Mouse (Mus musculus): Measurements from ENCODE around the gene Usp11.
A peak's percentile ranks its signal among the peaks of the same experiment; 100 is the strongest.
"Not testable (repeated sequence)": the region's sequence is repeated elsewhere in the genome, so short reads cannot be mapped to it uniquely, and the experiment has no call there.

Gene Usp11

DNA sequence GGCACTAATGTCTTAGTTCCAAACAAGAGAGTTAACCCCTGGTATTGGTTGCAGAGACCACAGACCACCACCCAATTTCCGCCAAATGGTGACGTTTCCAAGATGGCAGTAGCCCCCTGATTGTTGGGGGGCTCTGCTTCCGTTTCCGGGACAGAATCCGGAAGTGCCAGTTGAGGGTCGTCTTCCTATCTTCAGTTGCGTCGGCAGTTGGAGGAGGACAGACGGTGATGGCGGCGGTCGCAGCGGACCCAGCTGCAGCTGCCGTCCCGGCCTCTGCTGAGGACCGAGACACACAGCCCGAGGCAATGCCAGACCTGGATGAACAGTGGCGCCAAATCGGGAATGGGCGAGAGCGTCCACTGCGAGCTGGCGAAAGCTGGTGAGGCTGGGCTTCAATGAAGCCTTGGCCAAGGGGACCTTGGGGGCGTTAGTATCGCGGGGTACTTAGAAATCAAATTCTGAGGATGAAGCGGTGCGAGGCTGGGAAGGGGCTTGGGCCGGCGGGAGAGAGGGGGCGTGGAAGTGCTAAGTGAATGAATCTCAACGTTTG lies at the start of gene Usp11:
TSS of gene Usp11 (plus strand) at position 166 of the 550 bp plus-strand sequence.
- peak in 1 of 2 experiments; percentile 60 for DNase-seq

DNA sequence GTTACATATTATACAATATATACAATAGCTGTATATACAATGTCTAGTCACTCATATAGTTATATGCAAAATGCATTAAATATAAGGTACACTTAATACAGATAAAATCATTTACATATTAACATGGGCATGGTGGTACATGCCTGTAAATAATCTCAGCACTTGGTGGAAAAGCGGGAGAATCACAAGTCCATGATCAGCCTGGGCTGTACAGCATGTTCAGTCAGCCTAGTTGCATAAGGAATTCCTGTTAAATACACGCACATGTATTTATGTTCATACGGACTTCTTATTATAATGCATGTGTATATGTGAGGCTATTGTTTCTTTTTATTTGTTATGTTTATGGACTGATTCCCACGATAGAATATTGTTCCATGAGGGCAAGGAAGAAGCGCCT lies 46.1 kb upstream of the Usp11 start:
- DNase-seq: no peak

DNA sequence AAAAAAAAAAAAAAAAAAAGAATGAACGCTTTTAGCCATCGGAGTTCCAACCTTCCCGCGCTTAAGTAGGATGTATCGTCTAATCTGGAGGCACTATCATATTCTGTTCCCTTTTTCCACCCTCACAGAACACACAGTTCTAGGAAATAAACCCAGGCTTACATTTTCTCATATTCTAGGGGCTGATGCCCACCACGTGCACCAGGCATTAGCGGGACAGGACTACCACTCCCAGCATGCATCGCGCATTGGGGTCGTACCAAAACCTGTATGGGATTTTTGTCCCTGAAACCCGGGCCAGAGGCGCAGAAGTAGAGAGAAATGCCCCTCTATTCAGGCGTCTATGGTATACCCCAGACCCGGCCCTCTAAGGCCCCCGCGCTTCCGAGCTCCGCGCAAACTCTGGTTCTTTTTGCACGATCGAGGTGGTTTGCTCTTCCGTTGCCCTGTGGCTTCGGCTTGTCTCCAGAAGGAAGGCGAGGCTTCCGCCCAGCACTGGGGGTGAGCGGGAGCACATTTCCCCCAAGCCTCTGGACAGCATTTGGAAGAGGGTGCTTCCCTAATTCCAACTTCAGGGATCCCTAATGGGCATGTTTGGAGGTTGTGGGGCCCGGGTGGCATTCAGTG lies 45.6 kb upstream of the Usp11 start, which contains the start of gene Uba1:
TSS of gene Uba1 (plus strand) at position 301 of the 627 bp plus-strand sequence.
- DNase-seq: peak; percentile 77 to 86

DNA sequence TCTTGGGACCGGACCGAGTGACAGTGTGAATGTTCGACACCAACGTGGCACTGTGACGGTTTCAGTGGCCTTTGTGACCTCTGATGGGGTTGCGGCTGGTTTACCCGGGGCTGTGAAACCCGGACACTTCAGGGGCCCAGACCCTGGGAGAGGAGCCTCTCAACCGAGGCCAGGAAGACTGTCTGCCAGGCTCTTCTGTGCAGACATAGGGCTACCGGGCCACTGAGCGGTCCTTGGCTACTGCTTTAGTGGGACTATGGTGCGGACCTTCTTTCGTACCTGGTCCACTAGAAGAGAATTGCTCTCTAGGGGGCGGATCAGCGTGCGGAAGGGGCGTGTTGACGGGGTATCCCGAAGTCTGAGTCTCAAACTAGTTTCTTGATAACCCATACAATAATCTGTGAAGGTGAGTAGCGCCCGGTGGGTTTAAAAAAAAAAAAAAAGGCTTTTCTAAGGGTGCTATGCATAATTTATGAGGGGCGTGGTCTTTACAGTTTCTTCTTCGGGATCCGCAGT lies 44.8 kb upstream of the Usp11 start:
- peak in 1 of 2 experiments; percentile 16 for DNase-seq

DNA sequence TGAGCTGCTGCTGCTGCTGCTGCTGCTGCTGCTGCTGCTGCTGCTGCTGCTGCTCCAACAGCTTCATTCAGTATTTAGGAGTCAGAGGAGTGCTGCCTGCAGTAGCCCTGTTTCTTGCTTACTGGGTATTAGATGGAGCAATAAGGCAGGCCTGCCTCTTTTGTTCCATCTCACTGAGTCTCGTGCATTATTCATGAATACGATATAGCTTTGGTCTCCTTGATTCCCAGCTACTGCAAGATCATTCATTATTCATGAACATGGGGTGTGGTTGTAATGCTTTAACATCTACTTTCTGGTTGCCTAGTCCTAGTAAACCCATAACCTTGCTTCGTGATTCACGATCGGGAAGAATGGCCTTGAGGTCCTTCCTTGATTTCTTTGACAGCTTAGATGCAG lies 41.4 kb upstream of the Usp11 start:
- DNase-seq: no peak

DNA sequence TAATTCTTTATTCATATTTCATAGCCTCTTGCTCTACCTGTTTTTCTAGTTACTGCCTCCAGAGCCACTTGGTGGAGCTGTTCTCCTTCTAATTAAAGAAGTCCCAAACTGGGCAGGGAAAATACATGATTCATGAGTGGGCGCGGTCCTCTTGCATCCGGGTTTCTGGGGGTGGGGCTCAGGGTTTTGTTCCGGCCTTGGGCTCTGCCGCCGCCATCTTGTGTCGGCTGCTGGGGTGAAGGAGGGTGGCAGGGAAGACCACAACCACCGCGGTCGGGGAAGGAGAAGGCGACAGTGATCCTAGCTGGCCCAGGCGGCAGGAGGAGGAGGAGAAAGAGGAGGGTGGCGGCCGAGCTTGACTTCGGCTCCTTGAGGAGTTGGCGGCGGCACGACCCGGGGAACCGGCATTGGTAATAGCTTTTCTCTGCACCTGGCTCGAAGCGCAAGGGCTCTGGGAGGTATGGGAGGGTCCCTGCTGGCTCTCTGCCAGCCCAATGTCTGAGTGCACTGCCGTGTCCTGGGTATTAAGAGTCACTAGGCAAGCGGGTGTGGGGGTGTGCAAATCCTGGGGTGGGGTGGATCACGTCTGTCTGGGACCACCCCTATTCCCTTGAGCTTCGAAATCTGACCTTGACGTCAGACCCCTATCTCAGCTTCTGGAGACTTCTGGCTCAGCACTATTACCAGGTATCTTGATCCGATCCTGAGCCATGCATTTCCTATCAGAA lies 40.8 kb upstream of the Usp11 start:
- peak; percentile 80 to 87 for DNase-seq

DNA sequence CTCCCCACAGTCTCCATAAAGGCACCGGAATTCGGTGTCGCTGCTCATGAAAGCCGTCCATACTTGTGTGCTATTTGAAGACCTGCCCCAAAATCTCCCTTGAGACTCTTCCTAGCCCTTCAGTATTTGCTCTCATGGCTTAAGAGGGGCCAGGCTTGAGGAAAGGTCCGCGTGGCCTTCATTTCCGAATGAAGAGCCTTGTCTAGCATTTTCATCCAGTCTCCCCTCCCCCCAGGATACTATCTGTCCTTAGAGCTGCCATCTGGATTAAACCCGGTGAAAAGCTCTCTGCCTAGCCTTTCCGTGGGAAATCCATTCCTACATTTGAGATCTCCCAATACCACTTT lies 40.3 kb upstream of the Usp11 start:
- peak in 1 of 2 experiments; percentile 25 for DNase-seq

DNA sequence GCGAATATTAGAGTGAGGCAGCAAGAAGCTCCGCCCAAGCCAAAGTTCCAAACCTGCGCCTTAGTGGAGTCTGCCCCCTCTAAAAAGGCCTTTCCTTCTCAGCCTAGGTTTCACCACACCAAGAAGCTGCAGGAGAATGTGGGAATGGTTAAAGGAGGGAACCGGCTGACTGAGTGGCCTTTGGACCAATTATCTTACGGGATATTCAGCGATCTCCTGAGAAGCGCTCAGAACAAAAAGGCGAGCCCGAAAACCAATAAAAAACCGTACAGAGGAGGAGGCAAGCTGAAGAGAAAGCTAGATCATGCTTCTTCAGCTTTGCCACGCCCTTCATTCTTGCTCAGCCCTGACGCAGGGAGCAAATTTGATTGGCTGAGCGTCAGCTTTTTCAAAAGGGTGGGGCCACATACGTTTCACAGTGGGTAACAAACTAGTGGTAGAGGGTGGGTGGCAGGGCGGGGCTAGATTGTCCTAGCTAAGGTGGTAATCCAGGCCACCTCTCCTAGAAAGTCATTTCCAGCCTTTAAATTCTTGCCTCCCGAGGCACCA lies 16.1 kb upstream of the Usp11 start, which contains the start of gene Cdk16:
TSS of gene Cdk16 (plus strand) at position 436 of the 549 bp plus-strand sequence.
- DNase-seq: peak; percentile 82 to 89

DNA sequence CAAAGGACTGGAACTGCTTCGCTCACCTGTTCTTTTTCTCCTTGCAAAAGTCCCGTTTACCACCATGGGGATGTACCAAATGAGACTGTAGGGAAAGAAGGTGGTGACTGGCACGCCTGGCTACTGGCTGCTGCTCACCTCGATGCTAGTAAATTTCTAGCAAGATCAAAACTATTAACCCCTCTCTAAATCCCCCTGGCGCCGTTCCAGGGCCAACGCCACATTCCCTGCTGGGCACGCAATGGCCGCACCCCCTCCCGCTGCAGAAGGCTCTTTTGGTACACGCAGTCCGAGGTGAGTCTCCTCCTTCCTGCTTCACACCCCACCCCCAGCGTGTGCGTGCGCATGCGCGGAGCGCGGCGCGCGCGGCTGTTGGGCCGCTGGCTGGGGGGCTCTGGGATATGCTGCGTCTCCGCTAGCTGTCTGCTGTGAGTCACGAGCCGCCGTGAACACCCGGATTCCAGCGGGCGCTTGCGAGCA lies 15.6 kb upstream of the Usp11 start:
- DNase-seq: peak; percentile 86 to 91

DNA sequence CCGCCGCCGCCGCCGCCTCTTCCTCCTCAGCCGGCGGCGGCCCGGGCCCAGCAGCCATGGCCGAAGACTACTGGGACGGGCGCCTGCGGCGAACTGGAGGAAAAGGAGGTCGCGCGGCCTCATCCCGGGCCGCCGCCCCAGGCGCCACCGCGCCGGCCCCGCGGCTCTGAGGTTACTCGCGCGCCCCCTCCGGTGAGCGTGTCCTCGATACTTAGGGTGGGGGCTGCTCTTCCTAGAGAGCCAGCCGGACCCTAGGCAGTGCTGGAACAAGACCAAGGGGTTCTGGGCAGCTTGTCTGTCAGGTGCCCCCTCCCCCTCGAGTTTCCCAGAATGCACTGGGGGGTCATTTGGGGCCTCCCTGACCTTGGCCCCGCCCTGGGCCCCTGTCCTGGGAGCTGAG lies 15.1 kb upstream of the Usp11 start:
- DNase-seq: peak; percentile 69 to 81

DNA sequence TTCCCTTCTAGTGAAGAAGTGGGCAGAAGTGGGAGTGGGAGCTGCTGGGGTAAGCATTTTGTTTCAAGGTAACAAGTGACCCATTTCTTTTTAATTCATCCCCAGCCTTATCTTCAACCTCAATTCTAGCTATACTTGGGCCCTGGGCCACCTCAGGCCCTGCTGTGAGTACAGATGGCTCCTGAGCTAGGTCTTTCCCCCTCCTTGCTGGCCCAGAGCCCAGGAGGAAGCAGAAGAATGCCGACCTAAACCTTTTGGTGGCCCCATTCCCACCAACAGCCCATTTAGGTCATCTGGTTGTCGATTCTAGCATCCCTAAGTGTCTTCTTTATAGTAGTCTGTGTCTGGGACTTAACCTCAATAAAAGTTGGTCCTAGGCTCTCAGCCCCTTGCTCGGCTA lies 12.1 kb upstream of the Usp11 start:
- DNase-seq: peak; percentile 77 to 86

DNA sequence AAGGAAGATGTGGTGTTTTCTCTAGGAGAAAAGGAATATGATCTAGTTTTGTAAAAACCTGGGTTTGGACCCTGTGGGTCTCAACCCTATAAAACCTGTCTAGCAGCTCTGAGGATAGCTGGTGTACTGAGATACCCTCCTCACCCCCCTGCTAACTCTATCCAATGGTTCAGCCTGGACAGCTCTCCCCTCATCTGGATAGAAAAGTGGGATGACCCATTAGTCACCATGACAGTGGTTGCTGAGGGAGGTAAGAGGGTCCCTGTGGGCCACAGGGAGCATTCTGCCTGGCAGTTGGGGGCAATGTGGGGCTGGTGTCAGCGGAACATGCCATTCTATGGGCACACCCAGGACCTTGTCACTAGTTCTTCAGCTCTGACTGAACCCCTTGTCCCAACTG lies 11.1 kb upstream of the Usp11 start:
- no peak for DNase-seq

DNA sequence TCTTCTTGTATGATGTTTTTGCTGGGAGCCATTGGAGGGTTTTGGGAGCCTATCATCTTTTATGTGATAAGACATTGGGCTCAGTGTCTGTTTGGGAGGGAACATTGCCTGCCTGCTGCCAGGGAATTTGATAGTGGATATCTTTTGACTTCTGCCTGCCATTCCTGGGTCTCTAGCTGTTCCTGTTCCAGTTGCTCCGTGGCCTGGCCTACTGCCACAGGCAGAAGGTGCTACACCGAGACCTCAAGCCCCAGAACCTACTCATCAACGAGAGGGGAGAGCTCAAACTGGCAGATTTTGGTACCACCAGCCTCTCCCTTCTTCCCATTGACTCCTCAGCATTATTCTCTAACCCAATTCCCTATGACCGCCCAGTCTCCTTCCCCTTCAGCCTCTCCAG lies 7.9 kb upstream of the Usp11 start:
- DNase-seq: no peak

DNA sequence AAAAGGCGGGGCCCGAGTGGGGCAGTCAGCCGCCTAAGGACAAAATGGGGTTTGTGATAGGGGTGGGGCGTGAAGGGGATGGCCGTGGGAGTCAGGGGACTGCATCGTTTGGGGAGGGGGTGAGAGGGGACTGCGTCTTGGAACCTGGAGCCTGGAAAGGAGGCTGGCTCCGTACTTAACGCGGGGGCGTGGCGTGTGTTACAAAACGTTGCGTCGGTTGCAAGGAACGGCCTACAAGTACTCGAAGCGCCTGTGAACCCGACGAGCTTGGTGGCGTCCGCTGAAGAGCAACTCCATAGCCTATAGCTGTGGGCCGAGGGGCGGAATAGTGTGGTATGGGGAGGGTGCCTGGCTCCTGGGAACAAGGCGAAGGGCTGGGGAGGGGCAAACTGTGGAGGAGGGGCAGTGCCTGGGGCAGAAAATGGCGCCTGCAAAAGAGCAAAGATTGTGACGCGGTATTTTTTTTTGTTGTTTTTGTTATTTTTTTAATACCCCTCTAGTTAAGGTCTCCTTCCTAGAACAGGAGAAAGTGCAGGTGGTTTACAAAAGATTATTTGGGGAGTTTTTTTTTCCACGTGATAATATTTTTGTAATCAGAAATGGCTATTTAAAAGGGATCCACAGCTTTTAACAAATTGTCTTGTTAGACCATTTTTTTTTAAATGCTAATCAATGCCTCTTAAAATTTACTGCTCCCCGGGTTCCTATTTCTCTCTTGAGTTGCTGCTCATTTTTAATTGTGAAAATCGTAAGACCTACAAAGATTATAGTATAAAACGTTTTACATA lies 783 bp downstream of the Usp11 start:
- peak; percentile 80 to 87 for DNase-seq

DNA sequence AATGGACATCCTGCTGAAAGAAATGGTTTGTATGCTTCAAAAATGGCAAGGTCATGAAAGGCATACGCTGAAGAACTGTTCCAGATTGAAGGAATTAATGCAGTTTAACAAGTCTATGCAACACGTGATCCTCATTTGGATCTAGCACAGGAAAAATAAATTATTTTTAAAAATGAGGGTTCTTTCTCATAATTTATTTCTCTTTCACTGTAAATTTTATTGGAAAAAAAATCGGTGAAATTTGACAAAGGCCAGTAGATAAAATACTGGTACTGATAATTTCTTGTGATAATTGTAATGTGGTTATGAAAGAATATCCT lies 1.3 kb downstream of the Usp11 start:
- no peak for DNase-seq

DNA sequence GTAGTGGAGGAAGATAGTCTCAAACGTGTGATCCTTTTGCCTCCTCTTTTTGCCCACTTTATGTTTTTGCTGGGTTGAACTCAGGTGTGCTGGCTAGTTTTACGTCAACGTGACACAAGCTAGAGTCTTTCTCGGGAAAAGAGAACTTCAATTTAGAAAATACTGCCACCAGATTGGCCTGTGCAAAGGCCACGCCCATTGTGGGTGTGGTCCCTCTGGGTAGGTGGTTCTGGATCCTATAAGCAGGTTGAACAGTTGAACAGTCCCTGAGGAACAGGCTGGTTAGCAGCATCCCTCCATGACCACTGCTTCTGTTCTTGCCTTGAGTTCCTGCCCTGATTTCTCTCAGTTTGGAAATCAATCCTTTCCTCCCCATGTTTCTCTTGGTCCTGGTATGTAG lies 25.0 kb downstream of the Usp11 start:
- no peak for DNase-seq

DNA sequence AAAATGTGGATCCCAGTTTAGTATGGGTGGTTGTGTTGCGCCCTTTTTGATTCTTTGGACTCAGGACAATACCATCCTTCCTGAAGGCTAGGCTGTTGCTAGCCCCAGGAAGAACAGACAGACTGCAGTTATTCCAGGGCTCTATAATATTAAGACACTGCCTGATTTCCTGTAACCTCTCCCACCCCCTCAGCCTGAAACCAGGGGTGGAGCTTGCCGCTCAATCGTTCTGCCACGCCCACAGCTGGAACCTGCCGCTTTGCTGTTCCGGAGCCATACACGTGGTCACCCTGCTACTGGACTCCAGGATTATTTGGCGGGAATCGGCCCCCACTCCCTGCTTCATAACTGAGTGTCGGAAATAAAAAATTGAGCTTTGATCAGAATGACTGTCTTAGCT lies 26.3 kb downstream of the Usp11 start:
- not testable (repeated sequence) for DNase-seq

DNA sequence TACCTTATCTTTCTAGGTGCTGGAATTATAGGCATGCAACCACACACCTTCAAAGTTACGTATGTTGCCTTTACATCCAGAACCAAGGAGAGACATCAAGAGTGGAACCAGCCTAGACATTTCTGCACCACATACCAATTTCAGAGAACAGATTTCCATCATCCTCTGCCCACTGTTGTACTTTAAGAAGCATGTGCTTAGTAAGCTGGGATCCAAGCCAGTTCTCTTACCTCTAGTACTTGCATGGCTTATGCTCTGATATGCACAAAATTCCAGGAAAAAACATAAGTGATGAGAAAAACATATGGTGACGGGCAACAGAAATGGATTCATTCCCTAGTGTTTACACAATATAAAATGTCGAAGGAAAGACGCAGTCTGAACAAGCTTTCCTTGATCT lies 32.8 kb downstream of the Usp11 start:
- DNase-seq: no peak

DNA sequence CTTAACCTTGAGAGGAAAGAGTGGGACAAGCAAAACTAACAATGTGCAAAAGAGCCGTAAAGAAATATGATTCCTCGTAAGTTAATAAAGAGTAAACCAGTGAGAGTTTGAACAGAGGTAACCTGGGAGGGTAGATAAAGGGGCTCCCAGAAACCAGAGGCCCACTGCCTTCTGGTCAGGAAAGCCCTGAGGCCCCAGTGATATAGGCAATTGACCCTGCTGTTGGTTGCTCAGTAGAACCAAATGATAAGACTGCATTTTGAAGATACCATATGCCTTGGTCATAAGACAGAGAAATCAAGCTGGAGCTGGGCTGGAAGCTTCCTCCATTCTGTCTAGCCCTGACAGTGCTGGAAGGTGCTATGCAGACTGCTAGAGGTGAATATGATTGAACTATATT lies 45.1 kb downstream of the Usp11 start:
- no peak for DNase-seq

DNA sequence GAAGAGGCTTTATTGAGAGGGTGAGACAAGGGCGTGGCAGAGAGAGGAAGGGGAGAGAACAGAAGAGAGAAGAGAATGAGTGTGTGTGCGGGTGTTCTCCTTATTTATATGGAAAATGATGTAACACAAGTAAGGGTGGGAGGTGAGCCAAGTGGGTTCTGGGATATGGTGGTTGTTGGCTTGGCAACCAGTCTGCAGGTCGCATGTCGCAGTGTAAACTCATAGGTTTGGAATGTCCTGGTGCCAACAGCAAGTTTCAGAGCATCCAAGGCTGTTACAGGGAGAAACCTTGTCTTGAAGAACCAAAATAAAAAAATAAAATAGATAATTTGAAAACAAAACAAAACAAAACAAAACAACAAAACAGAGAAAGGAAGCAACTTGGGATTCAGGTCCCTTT lies 57.5 kb downstream of the Usp11 start:
- DNase-seq: no peak

Data from cerebellum, postnatal 25 days (tissue).